Mouse (Mus musculus) left cerebral cortex, adult 6 months (tissue): ENCODE measurements around the gene Arpp19. TPM values are rescaled to one million over a fixed set of nuclear protein-coding genes. Genes with fewer than 3 reads are reported as not detected.

Experiments used
- long read RNA-seq, 2 experiments: library from polyadenylated mRNA; unstranded; transcript quantifications; one replicate each; pipeline ENCODE4 v2.0.0; 2019 to 2020
- polyA plus RNA-seq: library from polyadenylated mRNA; unstranded; fragments of <200 nt; fragmentation: Nextera tagmentation; gene quantifications from 2 replicates; pipeline ENCODE4 v1.2.3, GENCODE M21; 2021

Arpp19 gene
- 468 and 500 TPM in 2 replicates for polyA plus RNA-seq
- long read RNA-seq, experiment 1, full-length matches to known transcripts = 1,563 of 1,768 reads
- long read RNA-seq, experiment 1, partial matches to known transcripts = 136 of 1,768 reads
- long read RNA-seq, experiment 1, other reads (novel, unspliced or antisense) = 69 of 1,768 reads
- long read RNA-seq, experiment 2, full-length matches to known transcripts = 485 of 605 reads
- long read RNA-seq, experiment 2, partial matches to known transcripts = 92 of 605 reads
- long read RNA-seq, experiment 2, other reads (novel, unspliced or antisense) = 28 of 605 reads

GRCm38 (mm10) chr9:75037451-75038356 is at the start of gene Arpp19:
Gene Arpp19 (plus strand): TSS chr9:75037614.

GRCm38 (mm10) chr9:75070457-75071028 is 33.1 kb downstream of the Arpp19 start, which contains the start of gene Myo5a:
Gene Myo5a (plus strand): TSS chr9:75071015.

Other genes starting within 250 kb of the Arpp19 start
- gene Onecut1, start 175.7 kb upstream of the Arpp19 start, polyA plus RNA-seq = 0.04 TPM in 1 of 2 replicates, not detected in the other
- gene Fam214a, start 84.7 kb upstream of the Arpp19 start, polyA plus RNA-seq = 8.2 and 8.4 TPM in 2 replicates
- gene Myo5a, start 33.4 kb downstream of the Arpp19 start, polyA plus RNA-seq = 32.9 and 39.5 TPM in 2 replicates
- 0.23 and 0.70 TPM in 2 replicates for gene Myo5c, start 194.4 kb downstream of the Arpp19 start, polyA plus RNA-seq